19 mouse cellular contexts compared by ENCODE assay signal in the genomic region with DNA sequence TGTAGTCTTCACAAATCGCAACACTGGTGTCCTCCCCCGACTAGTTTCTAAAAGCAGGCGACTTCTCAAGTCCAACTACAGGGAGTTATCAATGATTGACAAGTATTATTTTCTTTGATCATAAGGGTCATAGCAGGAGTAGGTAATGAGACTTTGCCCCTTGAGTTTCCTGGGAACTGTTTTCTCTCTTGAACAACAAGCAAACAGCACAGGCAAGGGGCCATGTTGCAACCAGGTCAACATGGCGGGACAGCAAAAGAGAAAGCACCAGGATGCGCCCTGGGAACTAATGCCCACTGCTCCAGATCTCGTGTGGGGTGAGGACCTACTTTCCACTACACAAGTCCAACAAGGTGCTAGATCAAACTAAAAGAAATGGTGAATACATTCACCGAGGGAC.
"Had no signal": no experiment of that assay in that cellular context is flagged by ENCODE, and none has a peak within 500 bp of the region (broad histone marks: within the 10 kb centered on the region; RNA-seq: fewer than 3 reads in every experiment).

No protein-coding gene starts in this region.

- DNase-seq: gastrocnemius, adult 2 months; gastrocnemius, postnatal 10 days; gastrocnemius, postnatal 25 days; heart, adult 2 months; heart, postnatal 10 days; heart, postnatal 4 days; kidney, postnatal 25 days; kidney, postnatal 4 days had no signal

- H3K4me1 ChIP-seq: hindbrain, embryonic 12.5 days had no signal

- H3K9ac ChIP-seq: heart, embryonic 12.5 days; hindbrain, embryonic 12.5 days; hindbrain, embryonic 14.5 days; intestine, embryonic 15.5 days; kidney, embryonic 15.5 days; limb, embryonic 12.5 days; liver, embryonic 14.5 days had no signal

- H3K4me3 ChIP-seq: gastrocnemius, adult 2 months; heart, adult 2 months; heart, embryonic 12.5 days; hindbrain, embryonic 10.5 days; hindbrain, embryonic 12.5 days; intestine, embryonic 15.5 days; kidney, embryonic 15.5 days; layer of hippocampus, adult 2 months; left cerebral cortex, adult 2 months; limb, embryonic 10.5 days; limb, embryonic 12.5 days had no signal

- H3K27ac ChIP-seq: gastrocnemius, adult 2 months; heart, adult 2 months; hindbrain, embryonic 10.5 days; hindbrain, embryonic 12.5 days; hindbrain, embryonic 14.5 days; intestine, embryonic 15.5 days; kidney, embryonic 15.5 days; layer of hippocampus, adult 2 months; left cerebral cortex, adult 2 months; limb, embryonic 10.5 days; limb, embryonic 12.5 days; liver, embryonic 14.5 days had no signal

- H3K9me3 ChIP-seq: intestine, embryonic 15.5 days; limb, embryonic 10.5 days had no signal

- H3K27me3 ChIP-seq: heart, embryonic 12.5 days; hindbrain, embryonic 12.5 days; intestine, embryonic 15.5 days; kidney, embryonic 15.5 days; limb, embryonic 12.5 days had no signal
